Mouse (Mus musculus): ENCODE results near the gene Pold3.

DNA sequence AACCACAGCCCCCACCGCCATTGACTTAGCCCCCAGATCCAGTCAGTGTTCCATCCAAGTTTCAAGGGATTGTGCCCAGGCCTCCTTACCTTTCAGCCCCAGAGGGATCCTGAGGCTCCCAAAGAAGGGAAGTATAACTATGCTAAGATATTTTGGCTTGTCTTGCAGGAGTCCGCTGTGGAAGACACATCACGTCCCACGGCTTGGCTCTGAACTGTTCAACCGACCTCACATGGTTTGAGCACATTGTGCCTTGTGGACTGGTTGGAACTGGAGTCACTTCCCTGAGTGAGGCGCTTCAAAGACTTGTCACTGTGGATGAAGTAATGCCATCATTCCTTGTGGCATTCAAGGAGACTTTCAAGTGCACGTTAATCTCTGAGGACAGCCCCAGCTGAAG is 38.6 kb upstream of the Pold3 start:
- TF ChIP-seq CTCF (conservative IDR thresholded peaks at IDR 0.05; ENCODE audit: low read length) (no peak), POU5F1 (IDR thresholded peaks at IDR 0.05; ENCODE audit: borderline replicate concordance, low read length) (no peak), NANOG (IDR thresholded peaks at IDR 0.05; ENCODE audit: borderline replicate concordance, low read length) (no peak)
